Mouse (Mus musculus) CH12.LX (cell line): ENCODE measurements at regions not wholly inside any gene's neighbourhood (a gene's known extent, or its start where the extent isn't known, plus 50 kb on each side); places are given as distances from the start of the nearest gene placed in this dataset.

ENCODE experiments used
- CHD2 ChIP-seq: IDR thresholded peaks from 2 replicates; pipeline ENCODE4 v1.6.1; 2011; ENCODE audit warnings: low read length, improper control_type of control experiment
- CTCF ChIP-seq, 2 experiments: IDR thresholded peaks in 1 of 2; conservative IDR thresholded peaks in 1 of 2; 2 replicates each; pipeline ENCODE4 v1.5.1; 2011 to 2012; ENCODE audit warnings: low read depth in 2 of 2, low read length in 2 of 2, improper control_type of control experiment in 1 of 2, inconsistent platforms in 1 of 2, mild to moderate bottlenecking in 1 of 2, moderate library complexity in 1 of 2
- E2F4 ChIP-seq: IDR thresholded peaks from 2 replicates; pipeline ENCODE4 v1.6.1; 2011; ENCODE audit warnings: low read depth, low read length, improper control_type of control experiment; ENCODE audit not compliant: insufficient replicate concordance
- EP300 ChIP-seq: IDR thresholded peaks from 2 replicates; pipeline ENCODE4 v1.6.1; 2011; ENCODE audit warnings: low read length, improper control_type of control experiment
- MXI1 ChIP-seq: IDR thresholded peaks from 2 replicates; pipeline ENCODE4 v1.6.1; 2011; ENCODE audit warnings: mild to moderate bottlenecking, low read depth, low read length, improper control_type of control experiment
- POLR2A ChIP-seq: IDR thresholded peaks from 2 replicates; pipeline ENCODE4 v1.6.1; 2011; ENCODE audit warnings: low read depth, mild to moderate bottlenecking, improper control_type of control experiment, low read length
- TBP ChIP-seq: conservative IDR thresholded peaks from 2 replicates; pipeline ENCODE4 v1.6.1; 2011; ENCODE audit warnings: low read depth, low read length, improper control_type of control experiment
- UBTF ChIP-seq: IDR thresholded peaks from 2 replicates; pipeline ENCODE4 v1.6.1; 2012; ENCODE audit warnings: low read depth, mild to moderate bottlenecking, inconsistent platforms, low read length, improper control_type of control experiment, moderate library complexity
- ZNF384 ChIP-seq: IDR thresholded peaks from 2 replicates; pipeline ENCODE4 v1.6.1; 2012; ENCODE audit warnings: low read depth, low read length, improper control_type of control experiment, inconsistent platforms

GRCm38 (mm10) chr12:27663126-27663525, 320.8 kb upstream of the Sox11 start:
- TF ChIP-seq CHD2 (no peak), TBP (no peak), CTCF (conservative IDR thresholded peaks at IDR 0.05 in 1 of 2, IDR thresholded peaks at IDR 0.05 in 1 of 2; ENCODE audit: low read depth in 2 of 2, low read length in 2 of 2) (no peak), UBTF (no peak), EP300 (no peak), E2F4 (no peak), ZNF384 (no peak), MXI1 (no peak), POLR2A (no peak)
